7 mouse cellular contexts compared by ENCODE assay signal in genomic region chr1:36445508-36445907, GRCm38 (mm10). TPM values are rescaled to one million over a fixed set of nuclear protein-coding genes. Genes with fewer than 3 reads are reported as not detected.
DNase-seq lines count a peak whose midpoint lies in the region; ATAC-seq and TF ChIP-seq lines count a peak whose summit lies in the region.

No protein-coding gene starts in this region.

- DNase-seq in lung, postnatal 0 days (ENCODE audit: low spot score) = no peak
- DNase-seq in lung, postnatal 14 days = no peak
- no peak for DNase-seq in stomach, postnatal 0 days (ENCODE audit: low spot score)
- no peak for DNase-seq in retina, embryonic 14.5 days (ENCODE audit: low spot score)
- no peak for DNase-seq in layer of hippocampus, postnatal 10 days (ENCODE audit: low spot score in 2 of 2)

- no peak for TF ChIP-seq CTCF in lung, postnatal 0 days (IDR thresholded peaks at IDR 0.05)
- no peak for TF ChIP-seq CTCF in stomach, postnatal 0 days (IDR thresholded peaks at IDR 0.05; ENCODE audit: low read depth)

- WGBS in lung, postnatal 0 days = 35% methylated on average over 8 of the region's 8 CpGs
- WGBS in forebrain, embryonic 12.5 days = 45% methylated on average over 8 of the region's 8 CpGs
- WGBS in limb, embryonic 15.5 days = 37% methylated on average over 8 of the region's 8 CpGs
- WGBS in stomach, postnatal 0 days = 34% methylated on average over 8 of the region's 8 CpGs

- H3K9me3 ChIP-seq in lung, postnatal 0 days (ENCODE audit: low read length) = no peaks in the 10 kb centered on the region
- H3K9me3 ChIP-seq in forebrain, embryonic 12.5 days = no peaks in the 10 kb centered on the region
- H3K9me3 ChIP-seq in limb, embryonic 15.5 days = no peaks in the 10 kb centered on the region
- no peaks in the 10 kb centered on the region for H3K9me3 ChIP-seq in stomach, postnatal 0 days (ENCODE audit: control insufficient read depth, low read length)

- H3K9ac ChIP-seq in lung, postnatal 0 days (replicated peaks; ENCODE audit: low read depth) = no peak overlapping the region
- no peak overlapping the region for H3K9ac ChIP-seq in forebrain, embryonic 12.5 days
- H3K9ac ChIP-seq in limb, embryonic 15.5 days = no peak overlapping the region
- no peak overlapping the region for H3K9ac ChIP-seq in stomach, postnatal 0 days (ENCODE audit: low read length)

- peak overlapping the region; percentile 60 for H3K27ac ChIP-seq in lung, postnatal 0 days (ENCODE audit: low read length)
- H3K27ac ChIP-seq in forebrain, embryonic 12.5 days = peak overlapping the region; percentile 78; the same call in 1 of the 2 replicates
- H3K27ac ChIP-seq in limb, embryonic 15.5 days = peak overlapping the region; percentile 47
- no peak overlapping the region for H3K27ac ChIP-seq in stomach, postnatal 0 days (replicated peaks)

- TF ChIP-seq EP300 in lung, postnatal 0 days (IDR thresholded peaks at IDR 0.05) = no peak
- TF ChIP-seq EP300 in stomach, postnatal 0 days (optimal IDR thresholded peaks at IDR 0.05) = no peak

- no peaks in the 10 kb centered on the region for H3K27me3 ChIP-seq in lung, postnatal 0 days (replicated peaks; ENCODE audit: insufficient read depth, low read length)
- no peaks in the 10 kb centered on the region for H3K27me3 ChIP-seq in forebrain, embryonic 12.5 days
- no peaks in the 10 kb centered on the region for H3K27me3 ChIP-seq in limb, embryonic 15.5 days
- no peaks in the 10 kb centered on the region for H3K27me3 ChIP-seq in stomach, postnatal 0 days (ENCODE audit: control insufficient read depth, insufficient read depth, low read length)

- ATAC-seq in lung, postnatal 0 days = no peak
- ATAC-seq in forebrain, embryonic 12.5 days (ENCODE audit: low FRiP score) = peak; percentile 50; the same call in 1 of the 2 replicates
- no peak for ATAC-seq in limb, embryonic 15.5 days (ENCODE audit: insufficient number of reproducible peaks, low FRiP score, low TSS enrichment, low read depth)
- no peak for ATAC-seq in stomach, postnatal 0 days (ENCODE audit: low FRiP score, low TSS enrichment)

- H3K4me1 ChIP-seq in lung, postnatal 0 days (ENCODE audit: insufficient read depth, low read depth, low read length) = no peaks in the 10 kb centered on the region
- peaks cover 8% of the 10 kb centered on the region for H3K4me1 ChIP-seq in forebrain, embryonic 12.5 days
- H3K4me1 ChIP-seq in limb, embryonic 15.5 days = peaks cover 9% of the 10 kb centered on the region; the same call in 1 of the 2 replicates
- no peaks in the 10 kb centered on the region for H3K4me1 ChIP-seq in stomach, postnatal 0 days (replicated peaks; ENCODE audit: control insufficient read depth, insufficient read depth)

- no peak overlapping the region; the same call in 1 of the 2 replicates for H3K4me3 ChIP-seq in lung, postnatal 0 days (ENCODE audit: low read depth, low read length)
- H3K4me3 ChIP-seq in forebrain, embryonic 12.5 days (replicated peaks) = peak overlapping the region; percentile 81
- H3K4me3 ChIP-seq in limb, embryonic 15.5 days = peak overlapping the region; percentile 74; the same call in 1 of the 2 replicates
- H3K4me3 ChIP-seq in stomach, postnatal 0 days (ENCODE audit: low read depth, low read length) = no peak overlapping the region

- no peaks in the 10 kb centered on the region for H3K36me3 ChIP-seq in lung, postnatal 0 days (ENCODE audit: insufficient read depth, low read length)
- peaks cover 17% of the 10 kb centered on the region for H3K36me3 ChIP-seq in forebrain, embryonic 12.5 days (replicated peaks)
- no peaks in the 10 kb centered on the region; the same call in 1 of the 2 replicates for H3K36me3 ChIP-seq in limb, embryonic 15.5 days
- no peaks in the 10 kb centered on the region for H3K36me3 ChIP-seq in stomach, postnatal 0 days (ENCODE audit: control insufficient read depth, insufficient read depth, low read length)

- peak overlapping the region; percentile 85; the same call in 1 of the 2 replicates for H3K4me2 ChIP-seq in lung, postnatal 0 days (replicated peaks; ENCODE audit: low read depth, low read length)
- peak overlapping the region; percentile 27; the same call in 1 of the 2 replicates for H3K4me2 ChIP-seq in forebrain, embryonic 12.5 days
- no peak overlapping the region for H3K4me2 ChIP-seq in limb, embryonic 15.5 days
- peak overlapping the region; percentile 96; the same call in 1 of the 2 replicates for H3K4me2 ChIP-seq in stomach, postnatal 0 days (replicated peaks; ENCODE audit: low read depth)

RNA-seq across cellular contexts. Expression of gene Lman2l, which starts 0.4 kb away (rescaled TPM):
- 15.9 and 25.1 TPM in 2 replicates for polyA plus RNA-seq in lung, postnatal 0 days (2015; fragmentation: Nextera tagmentation; extraction: Ambion mirVana)
- 67.1 and 71.4 TPM in 2 replicates for polyA plus RNA-seq in forebrain, embryonic 12.5 days (2016; fragmentation: Nextera tagmentation; extraction: Ambion mirVana)
- polyA plus RNA-seq in limb, embryonic 15.5 days (2015; fragmentation: Nextera tagmentation; extraction: Ambion mirVana) = 45.3 and 46.4 TPM in 2 replicates
- 15.7 and 16.5 TPM in 2 replicates for polyA plus RNA-seq in stomach, postnatal 0 days (2015; fragmentation: Nextera tagmentation; extraction: Ambion mirVana)
- total RNA-seq in layer of hippocampus, postnatal 10 days (2021) = 10 to 100 TPM; 50.1 to 51.2 TPM

RNA-seq across cellular contexts. Expression of gene Cnnm4, which starts 25.9 kb away (rescaled TPM):
- polyA plus RNA-seq in lung, postnatal 0 days (2015; fragmentation: Nextera tagmentation; extraction: Ambion mirVana) = 8.7 and 9.3 TPM in 2 replicates
- polyA plus RNA-seq in forebrain, embryonic 12.5 days (2016; fragmentation: Nextera tagmentation; extraction: Ambion mirVana) = 9.9 and 11.3 TPM in 2 replicates
- polyA plus RNA-seq in limb, embryonic 15.5 days (2015; fragmentation: Nextera tagmentation; extraction: Ambion mirVana) = 14.9 and 15.3 TPM in 2 replicates
- polyA plus RNA-seq in stomach, postnatal 0 days (2015; fragmentation: Nextera tagmentation; extraction: Ambion mirVana) = 18.2 and 19.1 TPM in 2 replicates
- 10 to 100 TPM; 18.3 to 18.5 TPM for total RNA-seq in layer of hippocampus, postnatal 10 days (2021)

Comparison
In these comparisons a context has a peak if more than half of its experiments do, and no peak if none do; other contexts are left out.
1. H3K4me3 ChIP-seq: peak in forebrain, embryonic 12.5 days (single experiment) and limb, embryonic 15.5 days (single experiment); none in lung, postnatal 0 days (single experiment) and stomach, postnatal 0 days (single experiment).